Mouse (Mus musculus): ENCODE results near the gene Sema3a. TPM values are rescaled to one million over a fixed set of nuclear protein-coding genes. Genes with fewer than 3 reads are reported as not detected.

Gene Sema3a
- polyA plus RNA-seq, 1 experiment, result 0.25 TPM

DNA sequence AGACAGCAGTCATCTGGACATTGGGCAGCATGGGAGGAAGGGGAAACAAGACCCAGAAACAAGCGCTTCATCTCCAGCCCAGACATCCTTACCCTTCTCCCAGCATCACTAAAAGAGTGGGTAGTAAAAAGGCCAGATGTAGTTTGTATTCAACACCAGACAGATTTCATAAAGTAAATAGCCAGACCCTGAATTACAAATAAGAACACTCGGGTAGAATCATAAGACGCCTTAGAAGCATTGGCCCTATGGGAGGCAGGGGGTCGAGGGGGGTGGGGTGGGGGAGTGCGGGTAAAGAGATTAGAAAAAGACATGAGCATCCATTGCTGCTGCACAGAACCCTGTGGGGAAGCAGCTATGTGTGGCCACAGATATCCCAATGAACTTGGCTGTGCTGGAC, 500.9 kb downstream of the Sema3a start:
- Histone ChIP-seq H3K4me3 (ENCODE audit: low read depth, low read length) (no peak overlapping the region), H3K4me1 (ENCODE audit: control insufficient read depth, insufficient read depth, insufficient read length, low read length) (no peaks in the 10 kb centered on the region), H3K27ac (ENCODE audit: insufficient read depth, low read depth, low read length) (no peak overlapping the region), H3K36me3 (ENCODE audit: control insufficient read depth, insufficient read depth, low read length) (no peaks in the 10 kb centered on the region), H3K27me3 (ENCODE audit: control insufficient read depth, insufficient read depth, low read length) (no peaks in the 10 kb centered on the region)
- 71% methylated on average over 5 of the region's 5 CpGs for WGBS
- TF ChIP-seq CTCF (IDR thresholded peaks at IDR 0.05; ENCODE audit: extremely low read depth, insufficient read length, insufficient replicate concordance, low read depth, low read length) (no peak), POLR2A (IDR thresholded peaks at IDR 0.05; ENCODE audit: low read depth, low read length) (no peak)

DNA sequence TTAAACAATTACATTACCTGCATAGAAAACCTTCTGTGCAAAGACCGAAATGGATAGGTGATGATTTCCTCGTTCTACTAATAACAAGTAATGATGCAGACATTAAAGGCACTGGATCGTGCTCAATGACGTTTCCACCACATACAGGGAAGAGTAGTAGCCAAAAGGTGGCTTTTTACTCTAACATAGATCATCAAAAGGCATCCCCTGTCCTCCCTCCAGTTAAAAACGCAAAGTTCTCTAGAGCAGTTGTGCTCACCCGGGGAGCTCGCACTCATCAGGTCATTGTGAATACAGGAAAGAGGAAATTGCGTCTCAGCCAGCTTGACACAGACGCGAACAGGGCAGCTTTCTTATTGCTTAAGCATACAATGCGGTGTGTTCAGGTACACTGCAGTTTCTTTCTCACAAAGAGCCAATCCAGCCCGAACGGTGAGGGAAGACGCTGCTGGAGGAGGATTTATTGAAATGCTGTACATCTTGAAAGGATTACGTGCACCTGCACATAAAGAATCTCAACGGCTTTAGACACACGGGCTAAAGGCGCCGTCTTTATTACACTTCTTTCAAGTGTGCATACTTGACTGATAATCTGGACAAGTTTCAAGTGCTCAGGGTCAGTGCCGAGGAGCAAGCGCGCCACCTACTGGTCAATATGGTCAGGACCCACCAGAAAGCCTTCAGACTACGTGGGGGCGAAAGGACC, 503.5 kb downstream of the Sema3a start:
- H3K27me3 ChIP-seq (ENCODE audit: control insufficient read depth, insufficient read depth, low read length), result no peaks in the 10 kb centered on the region
- TF ChIP-seq CTCF (IDR thresholded peaks at IDR 0.05; ENCODE audit: extremely low read depth, insufficient read length, insufficient replicate concordance, low read depth, low read length), result peak; percentile 80; the same call in 1 of the 2 replicates
- no peak for TF ChIP-seq POLR2A (IDR thresholded peaks at IDR 0.05; ENCODE audit: low read depth, low read length)
- H3K4me3 ChIP-seq (ENCODE audit: low read depth, low read length), result peak overlapping the region; percentile 2; the same call in 1 of the 2 replicates
- no peak overlapping the region for H3K27ac ChIP-seq (ENCODE audit: insufficient read depth, low read depth, low read length)
- H3K4me1 ChIP-seq (ENCODE audit: control insufficient read depth, insufficient read depth, insufficient read length, low read length), result no peaks in the 10 kb centered on the region
- H3K36me3 ChIP-seq (ENCODE audit: control insufficient read depth, insufficient read depth, low read length), result no peaks in the 10 kb centered on the region
- 10% methylated on average over 24 of the region's 24 CpGs for WGBS

DNA sequence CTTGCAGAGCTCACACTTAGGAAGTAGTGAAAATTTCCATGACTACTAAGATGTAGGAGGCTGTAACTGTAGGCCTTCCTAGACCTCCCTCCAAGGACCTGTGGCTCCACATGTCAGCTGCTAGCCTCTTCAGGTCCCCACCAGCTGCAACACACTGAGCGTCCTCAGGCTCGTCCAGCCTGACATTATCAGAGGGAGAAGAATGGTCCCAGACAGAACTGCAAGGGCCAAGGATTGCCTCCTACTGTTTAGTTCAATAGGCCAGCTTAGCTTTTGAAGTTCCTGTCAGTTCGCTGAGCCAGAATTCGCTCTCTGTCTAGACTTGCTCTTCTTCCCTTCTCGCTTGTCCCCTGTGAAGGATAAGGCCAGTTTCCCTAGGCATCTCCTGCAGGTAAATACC, 504.7 kb downstream of the Sema3a start:
- Histone ChIP-seq H3K36me3 (ENCODE audit: control insufficient read depth, insufficient read depth, low read length) (no peaks in the 10 kb centered on the region), H3K27ac (ENCODE audit: insufficient read depth, low read depth, low read length) (no peak overlapping the region), H3K4me3 (ENCODE audit: low read depth, low read length) (no peak overlapping the region), H3K27me3 (ENCODE audit: control insufficient read depth, insufficient read depth, low read length) (no peaks in the 10 kb centered on the region), H3K4me1 (ENCODE audit: control insufficient read depth, insufficient read depth, insufficient read length, low read length) (no peaks in the 10 kb centered on the region)
- 43% methylated on average over 5 of the region's 5 CpGs for WGBS
- TF ChIP-seq POLR2A (IDR thresholded peaks at IDR 0.05; ENCODE audit: low read depth, low read length), result no peak
- no peak for TF ChIP-seq CTCF (IDR thresholded peaks at IDR 0.05; ENCODE audit: extremely low read depth, insufficient read length, insufficient replicate concordance, low read depth, low read length)

DNA sequence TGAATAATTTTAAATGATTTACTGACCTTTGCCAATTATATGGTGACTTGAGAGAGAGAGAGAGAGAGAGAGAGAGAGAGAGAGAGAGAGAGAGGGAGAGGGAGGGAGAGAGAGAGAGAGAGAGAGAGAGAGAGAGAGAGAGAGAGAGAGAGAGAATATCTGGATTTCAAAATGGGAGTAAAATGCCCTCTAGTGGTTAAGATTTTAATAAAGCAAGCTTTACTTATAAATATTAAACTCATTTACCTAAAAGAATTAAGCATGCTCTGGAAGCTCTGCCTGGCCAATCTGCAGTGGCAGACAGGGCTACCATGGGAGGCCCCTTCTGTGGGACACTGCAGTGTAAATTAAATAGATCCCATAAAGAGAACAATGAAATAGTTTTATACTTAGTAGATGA, 505.5 kb downstream of the Sema3a start:
- Histone ChIP-seq H3K4me1 (ENCODE audit: control insufficient read depth, insufficient read depth, insufficient read length, low read length) (no peaks in the 10 kb centered on the region), H3K4me3 (ENCODE audit: low read depth, low read length) (no peak overlapping the region), H3K27me3 (ENCODE audit: control insufficient read depth, insufficient read depth, low read length) (no peaks in the 10 kb centered on the region), H3K27ac (ENCODE audit: insufficient read depth, low read depth, low read length) (no peak overlapping the region), H3K36me3 (ENCODE audit: control insufficient read depth, insufficient read depth, low read length) (no peaks in the 10 kb centered on the region)
- TF ChIP-seq CTCF (IDR thresholded peaks at IDR 0.05; ENCODE audit: extremely low read depth, insufficient read length, insufficient replicate concordance, low read depth, low read length) (no peak), POLR2A (IDR thresholded peaks at IDR 0.05; ENCODE audit: low read depth, low read length) (no peak)

DNA sequence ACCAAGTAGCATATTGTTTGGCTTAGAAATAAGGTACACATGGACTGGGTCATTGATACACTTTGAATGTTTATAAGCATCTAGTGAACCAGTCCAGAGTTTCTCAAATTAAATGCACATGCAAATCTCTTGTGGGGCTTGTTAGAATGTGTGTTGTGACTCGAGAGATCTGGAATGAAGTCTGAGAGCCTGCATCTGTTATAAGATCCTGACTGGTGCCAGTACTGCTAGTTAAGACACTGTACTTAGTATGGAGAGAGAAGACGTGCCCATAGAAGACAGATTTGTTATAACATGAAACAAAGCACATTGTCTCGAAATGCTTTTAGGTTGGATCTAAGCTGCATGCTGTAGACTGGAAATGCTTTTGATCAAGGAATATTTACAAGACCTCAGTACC, 511.0 kb downstream of the Sema3a start:
- no peaks in the 10 kb centered on the region for H3K4me1 ChIP-seq (ENCODE audit: control insufficient read depth, insufficient read depth, insufficient read length, low read length)
- TF ChIP-seq CTCF (IDR thresholded peaks at IDR 0.05; ENCODE audit: extremely low read depth, insufficient read length, insufficient replicate concordance, low read depth, low read length) (no peak), POLR2A (IDR thresholded peaks at IDR 0.05; ENCODE audit: low read depth, low read length) (no peak)
- WGBS, result 62% methylated on average over 3 of the region's 3 CpGs

More for the DNA sequence above, 511.0 kb downstream of the Sema3a start:
- Histone ChIP-seq H3K27ac (ENCODE audit: insufficient read depth, low read depth, low read length) (no peak overlapping the region), H3K27me3 (ENCODE audit: control insufficient read depth, insufficient read depth, low read length) (no peaks in the 10 kb centered on the region), H3K4me3 (ENCODE audit: low read depth, low read length) (no peak overlapping the region), H3K36me3 (ENCODE audit: control insufficient read depth, insufficient read depth, low read length) (no peaks in the 10 kb centered on the region)
